Mouse (Mus musculus): ENCODE results near the gene Cfap43.

Gene Cfap43

GRCm38 (mm10) chr19:47697067-47697466 lies 222.0 kb downstream of the Cfap43 start:
- no peak for DNase-seq

DNA sequence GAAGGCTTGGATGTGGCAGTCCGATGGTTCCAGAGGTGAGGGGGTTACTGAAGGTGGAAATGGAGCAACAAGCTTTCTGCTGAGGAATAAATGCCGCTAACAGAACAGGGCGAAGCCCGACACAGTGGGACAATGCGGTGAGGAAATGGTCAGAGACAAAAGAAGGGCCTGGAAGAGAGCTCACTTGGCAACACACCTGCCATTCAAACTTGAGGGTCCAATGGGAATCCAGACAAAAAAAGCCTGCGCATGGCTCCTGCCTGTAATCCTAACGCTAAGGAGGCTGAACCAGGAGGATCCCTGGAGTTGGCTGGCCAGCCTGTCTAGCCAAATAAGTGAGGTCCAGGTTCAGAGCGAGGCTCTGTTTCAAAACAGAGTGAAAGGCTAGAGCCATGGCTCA lies 222.7 kb downstream of the Cfap43 start:
- DNase-seq = no peak

DNA sequence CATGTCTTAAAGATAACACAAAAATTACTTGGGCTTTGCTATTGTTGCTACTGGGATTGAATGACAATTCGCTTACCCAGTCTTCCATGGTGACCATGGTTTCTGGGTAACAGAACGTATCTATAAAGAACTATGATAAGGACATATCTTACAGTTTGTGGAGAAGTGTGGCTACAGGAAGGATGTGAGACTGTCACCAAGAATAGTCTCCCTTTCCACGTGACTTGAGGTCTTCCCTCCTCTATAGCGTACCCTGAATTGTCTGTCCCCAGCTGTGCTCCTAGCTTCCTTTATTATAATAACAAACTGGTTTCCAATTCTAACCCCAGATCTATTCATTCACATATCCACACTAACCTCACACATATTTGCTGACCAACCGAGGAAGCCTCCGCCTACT lies 223.4 kb downstream of the Cfap43 start:
- no peak for DNase-seq

DNA sequence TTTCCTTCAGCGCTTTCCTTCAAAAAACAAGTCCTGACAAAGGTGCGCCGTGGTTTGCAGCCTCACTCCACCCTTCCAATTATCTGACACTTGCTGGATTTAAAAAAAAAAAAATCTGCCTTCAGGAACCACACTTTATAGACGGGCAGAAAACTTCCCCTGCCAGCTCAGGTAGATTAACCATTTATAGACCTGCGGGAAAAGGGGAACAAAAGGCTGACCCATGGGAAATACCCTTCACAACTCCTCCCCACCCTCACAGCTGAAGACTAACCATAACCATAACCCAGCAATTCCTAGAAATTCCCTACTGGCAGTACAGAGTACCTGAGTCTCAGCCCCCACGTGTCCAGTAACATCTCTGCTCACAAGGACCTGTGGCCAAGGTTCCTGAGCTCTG lies 227.1 kb downstream of the Cfap43 start, which contains the start of gene Col17a1:
TSS of gene Col17a1 (minus strand) at position 101 of the 400 bp plus-strand sequence.
- no peak for DNase-seq

DNA sequence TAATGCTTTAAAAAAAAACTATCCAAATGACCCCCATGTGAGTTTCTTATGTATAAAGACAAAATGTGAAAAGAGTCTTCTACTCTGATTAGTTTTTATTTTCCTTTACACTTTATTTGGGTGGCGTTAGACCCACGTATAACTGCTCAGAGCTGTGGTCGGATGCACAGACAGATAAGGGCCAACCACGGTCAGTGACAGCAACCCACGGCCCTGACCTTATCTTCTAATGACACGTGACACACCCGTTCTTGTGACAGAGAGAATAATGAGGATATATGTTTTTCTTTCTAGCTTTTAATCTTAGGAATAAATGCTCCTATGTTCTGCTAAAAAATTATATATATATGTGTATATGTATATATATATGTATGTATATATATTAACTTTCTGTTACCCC lies 229.5 kb downstream of the Cfap43 start:
- DNase-seq = no peak

Data from cerebellum, postnatal 25 days (tissue).